Mouse (Mus musculus): ENCODE measurements around the gene Bcas1.

- TF ChIP-seq CTCF (IDR thresholded peaks at IDR 0.05; ENCODE audit: low read depth, low read length) (no peak), POLR2A (IDR thresholded peaks at IDR 0.05; ENCODE audit: extremely low read depth, insufficient read depth, low read length) (no peak)
Measured at GRCm38 (mm10) chr2:170436204-170436603, 8.6 kb upstream of the Bcas1 start.
